Mouse (Mus musculus) spleen, embryonic (tissue): ENCODE measurements around the gene Polr2a.
"Not testable (repeated sequence)": the region's sequence is repeated elsewhere in the genome, so short reads cannot be mapped to it uniquely, and the experiment has no call there.

Source experiments
- CTCF ChIA-PET: fragments of 350-600 bp; sonication (Branson Sonifier 250); formaldehyde crosslinking; loops from one replicate; lab custom pipeline; 2022; lab: Charles Lee

Polr2a gene

GRCm38 (mm10) chr11:69708614-69709265 lies 49.7 kb downstream of the Polr2a start:
- CTCF ChIA-PET, result no interaction called here

- CTCF ChIA-PET, result no interaction called here
Observed at GRCm38 (mm10) chr11:69707873-69708381, 50.5 kb downstream of the Polr2a start.

- CTCF ChIA-PET, result no interaction called here
Observed at GRCm38 (mm10) chr11:69707480-69707847, 51.0 kb downstream of the Polr2a start.

GRCm38 (mm10) chr11:69706775-69707479 lies 51.5 kb downstream of the Polr2a start:
- CTCF ChIA-PET, result no interaction called here

GRCm38 (mm10) chr11:69704613-69705010 lies 53.8 kb downstream of the Polr2a start:
- CTCF ChIA-PET, result no interaction called here

- CTCF ChIA-PET, result interaction anchor here (0.6 kb wide), 1 partner anchor 844 kb away, joined by 5 read pairs; no protein-coding TSS in a partner anchor
Observed at GRCm38 (mm10) chr11:69703814-69704612, 54.4 kb downstream of the Polr2a start.

GRCm38 (mm10) chr11:69703381-69703780 lies 55.1 kb downstream of the Polr2a start:
- CTCF ChIA-PET, result interaction anchor here (0.6 kb wide), 1 partner anchor 845 kb away, joined by 5 read pairs; no protein-coding TSS in a partner anchor

GRCm38 (mm10) chr11:69702886-69703285 lies 55.6 kb downstream of the Polr2a start:
- CTCF ChIA-PET, result not testable (repeated sequence)

GRCm38 (mm10) chr11:69699595-69699994 lies 58.8 kb downstream of the Polr2a start:
- CTCF ChIA-PET, result no interaction called here

- CTCF ChIA-PET, result interaction anchor here (0.5 kb wide), 1 partner anchor 808 kb away, joined by 3 read pairs; no protein-coding TSS in a partner anchor
Observed at GRCm38 (mm10) chr11:69698574-69698973, 59.9 kb downstream of the Polr2a start.

GRCm38 (mm10) chr11:69697396-69697795 lies 61.0 kb downstream of the Polr2a start:
- CTCF ChIA-PET, result no interaction called here

- CTCF ChIA-PET, result no interaction called here
Observed at GRCm38 (mm10) chr11:69695361-69696181, 62.9 kb downstream of the Polr2a start, which contains the start of the genes Tnfsf12 and Tnfsfm13. TSS of gene Tnfsf12 (minus strand) at chr11:69695849. TSS of gene Tnfsfm13 (minus strand) at chr11:69696098.

- CTCF ChIA-PET, result no interaction called here
Observed at GRCm38 (mm10) chr11:69695046-69695360, 63.4 kb downstream of the Polr2a start.

GRCm38 (mm10) chr11:69693421-69693965 lies 64.9 kb downstream of the Polr2a start:
- CTCF ChIA-PET, result no interaction called here

GRCm38 (mm10) chr11:69692863-69693262 lies 65.6 kb downstream of the Polr2a start:
- CTCF ChIA-PET, result no interaction called here

- CTCF ChIA-PET, result interaction anchor here (0.6 kb wide), 1 partner anchor 320 kb away, joined by 3 read pairs; no protein-coding TSS in a partner anchor
Observed at GRCm38 (mm10) chr11:69692196-69692811, 66.1 kb downstream of the Polr2a start.

- CTCF ChIA-PET, result no interaction called here
Observed at GRCm38 (mm10) chr11:69689891-69690290, 68.5 kb downstream of the Polr2a start.

GRCm38 (mm10) chr11:69687061-69687460 lies 71.4 kb downstream of the Polr2a start:
- CTCF ChIA-PET, result no interaction called here

GRCm38 (mm10) chr11:69686377-69686776 lies 72.1 kb downstream of the Polr2a start:
- CTCF ChIA-PET, result interaction anchor here (0.5 kb wide), 1 partner anchor 70 kb away, joined by 3 read pairs; no protein-coding TSS in a partner anchor

GRCm38 (mm10) chr11:69685526-69686148 lies 72.8 kb downstream of the Polr2a start, which contains the start of gene Tnfsf13:
TSS of gene Tnfsf13 (minus strand) at chr11:69685784.
- CTCF ChIA-PET, result interaction anchor here (0.5 kb wide), 1 partner anchor 27 kb away, joined by 3 read pairs; no protein-coding TSS in a partner anchor
